Mouse (Mus musculus) liver, postnatal 0 days (tissue): ENCODE measurements around the gene Plekha6.

Experiments
- CTCF ChIP-seq: sonication (generic); IDR thresholded peaks from 2 replicates; pipeline ENCODE4 v1.5.1; 2016; ENCODE audit warnings: antibody characterized with exemption, low read depth
- EP300 ChIP-seq: IDR thresholded peaks from 2 replicates; pipeline ENCODE4 v1.6.1; 2016; ENCODE audit warnings: antibody characterized with exemption, low read depth, mild to moderate bottlenecking

DNA sequence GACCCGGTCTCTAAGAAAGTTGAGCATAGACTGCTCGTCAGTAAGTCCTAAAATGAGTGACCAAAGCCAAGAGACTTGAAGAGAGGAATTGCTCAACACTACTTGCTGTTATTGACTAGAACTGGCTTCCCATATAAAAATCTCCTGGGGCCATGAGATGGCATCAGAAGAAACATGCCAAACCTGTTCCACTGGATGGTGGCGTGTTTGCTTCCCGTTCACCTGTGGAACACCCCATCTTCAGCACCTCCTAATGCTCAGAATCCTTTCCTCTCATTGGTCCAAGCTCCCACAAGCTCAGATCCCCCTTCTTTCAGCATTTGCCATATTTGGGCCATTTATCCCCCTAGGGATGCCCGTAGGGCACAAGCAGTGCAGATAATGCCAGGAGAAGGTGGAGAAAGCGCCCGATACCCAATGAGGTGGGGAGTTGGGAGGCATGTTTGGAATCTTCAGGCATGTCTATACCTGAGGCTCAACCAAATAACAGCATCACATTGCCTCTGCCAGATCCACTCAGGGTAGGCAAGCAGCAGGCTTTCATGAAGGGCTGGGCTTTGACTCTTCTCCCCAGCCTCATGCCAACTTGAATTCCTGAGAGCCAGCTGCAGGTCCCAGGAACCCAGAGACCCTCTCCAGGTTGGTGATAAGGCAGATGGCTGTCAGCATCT, 67.6 kb downstream of the Plekha6 start:
- no peak for TF ChIP-seq CTCF
- TF ChIP-seq EP300 = no peak
